Mouse (Mus musculus): ENCODE data around the gene Cryba4.

The Cryba4 gene

DNA sequence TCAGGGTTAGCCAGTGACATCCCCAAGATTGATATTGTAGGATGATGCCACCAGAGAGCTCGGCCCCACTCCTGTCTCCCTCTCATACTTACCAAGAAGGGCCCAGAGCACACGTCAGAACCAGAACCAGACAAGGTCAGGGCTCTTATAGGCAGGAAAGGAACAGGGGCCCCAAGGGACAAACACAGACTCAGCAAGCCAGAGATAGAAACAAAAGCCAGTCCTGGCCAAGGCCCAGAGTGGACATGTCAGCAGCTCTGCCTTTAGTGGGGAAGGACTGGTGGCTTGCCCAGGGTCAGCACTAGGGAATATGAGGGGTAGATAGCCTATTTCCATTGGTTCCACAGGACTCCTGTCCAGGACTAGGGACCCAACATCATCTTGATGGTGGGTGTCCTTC lies at the start of gene Cryba4:
Cryba4 (minus strand) TSS at position 119 of the 400 bp plus-strand sequence.
- no peak for DNase-seq (ENCODE audit: low spot score)

DNA sequence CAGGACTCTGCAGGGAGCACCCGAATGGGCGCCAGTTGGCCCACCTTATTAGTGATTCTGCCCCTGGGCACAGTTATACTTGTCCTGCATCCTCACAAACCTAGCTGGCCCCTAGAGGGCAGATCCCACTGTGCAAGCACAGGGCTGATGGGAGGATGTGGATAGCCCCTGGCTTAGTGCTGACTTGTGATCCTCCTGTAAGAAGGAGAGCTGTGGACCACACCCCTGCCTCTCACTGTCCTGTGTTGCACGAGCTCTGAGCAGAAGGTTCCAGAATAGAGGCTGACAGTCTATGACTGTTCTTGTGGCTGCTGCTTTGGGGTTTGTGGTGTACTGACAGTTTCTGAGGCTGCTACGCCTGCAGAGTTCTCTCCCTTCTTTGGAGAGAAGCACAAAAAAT lies 49.4 kb upstream of the Cryba4 start:
- DNase-seq (ENCODE audit: low spot score): no peak

DNA sequence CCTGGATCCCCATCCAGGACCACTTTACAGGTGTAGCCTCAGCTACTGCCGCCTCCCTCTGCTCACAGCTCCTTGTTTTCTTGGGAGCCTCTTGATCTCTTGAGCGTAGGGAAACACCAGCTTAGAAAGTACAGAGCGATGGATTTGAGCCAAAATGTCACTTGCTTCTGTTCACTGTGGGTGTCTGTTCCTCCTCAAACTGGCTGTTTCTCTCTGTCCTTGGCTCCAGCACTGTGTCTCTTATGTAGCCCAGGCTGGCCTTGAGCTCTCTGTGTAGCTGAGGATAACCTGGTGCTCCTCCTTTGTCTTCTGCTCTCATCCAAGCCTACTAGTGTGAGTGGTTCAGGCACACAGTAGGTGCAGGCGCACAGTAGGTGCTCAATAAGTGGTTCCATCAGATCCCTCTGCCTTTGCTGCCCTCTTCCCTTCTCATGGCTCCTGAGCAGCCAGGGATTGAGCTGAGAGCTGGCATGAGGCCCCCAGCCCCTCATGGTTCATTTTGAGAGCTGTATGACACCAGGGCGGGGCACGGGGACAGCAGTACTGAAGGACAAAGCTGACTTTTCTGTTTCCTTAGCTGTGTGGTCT lies 48.5 kb upstream of the Cryba4 start:
- DNase-seq (ENCODE audit: low spot score): no peak

DNA sequence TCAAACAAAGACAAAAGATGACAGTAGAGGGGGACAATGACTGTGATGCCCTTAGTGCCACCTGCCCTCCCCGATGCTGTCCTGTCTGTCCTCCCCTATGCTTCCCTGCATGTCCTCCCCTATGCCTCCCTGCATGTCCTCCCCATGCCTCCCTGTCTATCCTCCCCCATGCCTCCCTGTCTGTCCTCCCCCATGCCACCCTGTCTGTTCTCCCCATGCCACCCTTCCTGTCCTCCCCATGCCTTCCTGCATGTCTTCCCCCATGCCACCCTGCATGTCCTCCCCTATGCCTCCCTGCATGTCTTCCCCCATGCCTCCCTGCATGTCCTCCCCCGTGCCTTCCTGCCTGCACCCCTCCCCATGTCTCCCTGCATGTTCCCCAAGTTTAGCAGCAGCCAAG lies 47.8 kb upstream of the Cryba4 start:
- no peak for DNase-seq (ENCODE audit: low spot score)

- no peak for DNase-seq (ENCODE audit: low spot score)
Measured at GRCm38 (mm10) chr5:112299399-112299798, 47.1 kb upstream of the Cryba4 start.

DNA sequence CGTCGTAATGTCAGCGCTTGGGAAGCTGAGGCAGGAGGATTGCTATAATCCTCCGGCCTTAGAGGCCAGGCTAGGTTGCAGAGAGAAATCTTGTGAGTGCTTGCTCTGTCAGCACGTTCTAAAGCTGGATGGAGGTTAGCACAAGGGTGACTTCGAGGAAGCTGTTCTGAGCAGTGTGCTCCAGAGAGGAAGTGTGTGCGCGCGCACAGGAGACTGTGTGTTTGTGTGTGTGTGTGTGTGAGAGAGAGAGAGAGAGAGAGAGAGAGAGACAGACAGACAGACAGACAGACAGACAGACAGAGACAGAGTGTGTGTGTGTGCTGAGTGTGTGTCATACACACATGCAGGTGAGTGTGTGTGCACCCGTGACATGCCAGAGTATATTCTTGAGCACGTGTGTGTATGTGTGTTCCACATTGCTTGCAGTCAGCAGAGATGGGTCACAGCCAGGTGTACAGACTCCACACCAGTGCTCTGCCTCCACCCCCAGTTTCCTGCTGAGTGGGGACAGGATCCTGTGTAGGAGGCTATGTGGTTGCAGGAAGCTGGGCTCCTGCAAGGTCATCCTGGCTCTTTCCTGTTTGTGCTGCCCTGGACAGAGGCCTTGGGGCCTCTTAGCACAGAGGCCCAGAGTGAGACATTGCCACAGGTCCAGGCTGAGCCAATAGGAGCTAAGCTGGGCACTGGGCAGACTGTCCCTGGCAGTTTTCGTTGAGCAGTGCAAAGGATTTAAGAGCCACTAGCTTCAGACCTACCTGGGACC lies 46.1 kb upstream of the Cryba4 start:
- DNase-seq (ENCODE audit: low spot score): no peak

DNA sequence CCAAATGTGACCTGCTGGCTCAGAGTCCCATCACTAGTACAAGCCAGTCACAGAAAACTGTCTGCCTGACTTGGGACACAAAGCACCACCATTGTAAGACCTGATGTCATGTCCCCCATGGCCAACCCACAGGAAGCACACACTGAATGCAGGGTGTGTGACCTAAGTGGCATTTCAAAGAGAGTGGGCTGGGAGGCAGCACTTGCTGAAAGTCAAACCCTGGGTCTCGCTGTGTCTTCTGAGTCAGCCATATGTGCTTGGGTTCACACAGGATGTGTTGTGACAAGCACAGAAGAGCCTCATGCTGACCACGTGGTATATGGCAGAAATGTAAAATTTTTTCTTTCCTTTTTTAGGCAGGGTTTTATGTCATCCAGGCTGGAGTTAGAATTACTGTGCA lies 44.9 kb upstream of the Cryba4 start:
- no peak for DNase-seq (ENCODE audit: low spot score)

DNA sequence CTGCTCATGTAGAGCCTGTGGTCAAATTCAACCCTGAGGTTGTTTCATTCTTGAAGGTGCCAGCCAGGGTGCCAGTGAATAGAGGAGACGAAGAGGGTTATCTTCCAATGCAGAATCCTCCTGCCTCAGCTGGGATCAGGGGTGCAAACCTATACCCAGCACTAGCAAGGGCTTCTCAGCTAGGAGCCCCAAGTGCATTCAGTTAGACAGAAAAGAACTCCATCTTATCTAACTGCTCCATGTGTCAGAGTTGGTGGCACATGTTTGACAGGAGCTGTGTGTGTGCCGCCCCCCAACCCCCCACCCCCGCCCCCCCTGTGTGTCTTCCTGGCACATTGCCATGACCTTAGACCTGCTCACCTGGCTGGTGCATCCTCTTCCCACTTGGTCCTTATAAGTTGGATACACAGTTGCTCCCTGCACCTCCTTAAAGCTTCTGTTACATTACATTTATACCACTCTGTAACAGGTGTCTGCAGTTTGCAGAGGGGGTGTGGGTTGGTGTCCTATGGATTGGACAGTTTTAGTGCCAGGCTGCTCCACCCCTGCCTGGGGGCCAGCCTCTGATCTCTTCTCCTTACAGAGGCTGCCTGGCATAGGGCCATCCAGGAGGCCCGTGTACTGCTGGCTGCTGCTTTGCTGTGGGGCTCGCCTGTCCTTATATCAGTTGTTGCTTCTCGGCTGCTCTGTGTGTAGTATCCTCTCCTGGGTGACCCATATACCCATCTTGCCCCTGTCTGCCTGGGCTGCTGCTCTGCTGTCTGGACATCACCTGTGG lies 44.3 kb upstream of the Cryba4 start:
- no peak for DNase-seq (ENCODE audit: low spot score)

DNA sequence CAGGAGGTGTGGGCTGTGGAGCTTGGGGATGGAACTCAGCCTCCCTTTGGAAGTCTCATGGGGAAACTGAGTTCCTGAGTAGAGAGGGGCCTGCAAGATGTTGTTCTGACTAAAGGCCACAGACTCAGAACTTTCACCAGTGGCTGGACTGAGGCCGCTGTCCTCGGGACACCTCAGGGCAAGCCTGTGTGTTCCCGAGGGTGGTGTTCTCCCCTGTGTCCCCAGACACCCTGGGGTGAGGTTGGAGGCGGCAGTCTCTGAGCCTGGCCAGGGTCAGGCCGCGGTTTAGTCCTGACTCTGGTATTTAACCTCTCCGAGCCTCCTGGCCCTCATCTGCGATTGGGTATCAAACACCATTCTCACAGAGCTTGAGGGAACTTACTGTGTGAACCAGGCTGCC lies 43.2 kb upstream of the Cryba4 start:
- DNase-seq (ENCODE audit: low spot score): no peak

- no peak for DNase-seq (ENCODE audit: low spot score)
Measured at GRCm38 (mm10) chr5:112295162-112295561, 42.8 kb upstream of the Cryba4 start.

- no peak for DNase-seq (ENCODE audit: low spot score)
Measured at GRCm38 (mm10) chr5:112294696-112295095, 42.4 kb upstream of the Cryba4 start.

- DNase-seq (ENCODE audit: low spot score): no peak
Measured at GRCm38 (mm10) chr5:112293800-112294199, 41.5 kb upstream of the Cryba4 start.

- DNase-seq (ENCODE audit: low spot score): no peak
Measured at GRCm38 (mm10) chr5:112292343-112292980, 40.1 kb upstream of the Cryba4 start.

DNA sequence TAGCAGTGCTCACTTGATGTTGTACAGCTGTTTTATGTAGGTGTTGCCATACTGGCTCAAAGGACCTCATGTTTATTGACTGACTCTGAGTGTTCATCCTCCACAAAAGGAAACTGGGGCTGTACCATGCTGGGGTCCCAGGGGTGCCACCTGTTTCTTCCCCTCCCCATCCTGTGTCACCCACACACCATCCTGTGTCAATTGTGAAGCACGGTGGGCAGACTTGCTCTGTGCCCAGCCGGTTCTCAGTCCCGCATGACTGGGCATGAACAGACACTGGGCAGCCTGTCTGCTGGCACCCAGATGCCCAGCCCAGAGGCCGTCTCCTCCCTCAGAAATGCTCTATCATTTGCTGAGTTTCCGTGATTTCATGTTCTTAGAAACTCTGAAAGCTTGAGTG lies 39.5 kb upstream of the Cryba4 start:
- no peak for DNase-seq (ENCODE audit: low spot score)

DNA sequence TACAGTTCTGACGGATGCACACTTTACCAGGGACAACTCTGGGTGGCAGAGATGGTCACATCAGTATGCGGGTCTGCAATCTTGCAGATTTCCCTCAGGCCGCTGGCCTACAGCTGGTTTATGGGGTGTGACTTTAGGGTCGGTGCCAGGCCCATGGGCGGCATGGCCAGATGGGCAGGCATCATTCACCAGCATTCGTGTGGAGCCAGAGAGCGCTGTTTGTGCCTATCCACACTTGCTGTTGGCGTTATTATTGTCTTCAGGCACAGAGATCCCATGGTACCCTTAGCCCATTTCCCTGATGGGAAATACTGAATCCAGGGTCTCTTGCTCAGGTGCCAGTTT lies 38.2 kb upstream of the Cryba4 start:
- no peak for DNase-seq (ENCODE audit: low spot score)

DNA sequence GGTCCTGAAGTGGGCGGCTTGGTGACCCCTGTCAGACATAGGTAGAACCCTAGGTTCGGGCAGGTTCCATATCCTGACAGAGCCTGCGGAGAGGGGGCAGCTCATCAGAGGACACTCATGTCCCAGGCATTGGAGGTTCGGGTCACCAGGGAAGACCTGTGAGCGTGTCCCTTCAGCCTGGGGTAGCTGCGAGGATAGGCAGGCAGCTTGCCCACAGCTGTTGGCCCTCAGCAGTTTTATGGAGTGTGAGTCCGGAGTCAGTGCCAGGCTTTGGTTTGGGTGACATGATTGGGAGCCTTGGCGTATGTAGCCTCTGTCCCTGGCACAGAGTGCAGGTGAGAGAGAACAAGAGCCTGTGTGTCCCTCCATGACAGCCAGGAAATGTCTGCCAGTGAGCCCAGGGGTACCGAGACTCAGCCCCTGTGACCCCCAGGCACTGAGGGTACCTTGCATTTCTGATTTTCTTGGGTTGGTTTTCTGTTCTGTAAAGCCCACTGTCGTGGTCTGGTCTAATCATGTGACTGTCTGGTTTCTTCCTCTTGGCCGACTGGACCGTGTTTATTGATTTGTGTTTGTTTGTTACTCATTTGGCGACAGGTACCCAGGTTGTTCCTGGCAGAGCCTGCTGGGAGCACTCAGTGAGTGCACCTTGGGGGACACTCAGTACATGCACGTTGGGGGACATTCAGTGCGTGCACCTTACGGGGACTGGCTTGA lies 37.7 kb upstream of the Cryba4 start:
- no peak for DNase-seq (ENCODE audit: low spot score)

GRCm38 (mm10) chr5:112289236-112289635 lies 36.9 kb upstream of the Cryba4 start:
- no peak for DNase-seq (ENCODE audit: low spot score)

- no peak for DNase-seq (ENCODE audit: low spot score)
Measured at GRCm38 (mm10) chr5:112288193-112289141, 36.1 kb upstream of the Cryba4 start.

- DNase-seq (ENCODE audit: low spot score): no peak
Measured at GRCm38 (mm10) chr5:112287652-112288051, 35.3 kb upstream of the Cryba4 start.

GRCm38 (mm10) chr5:112286984-112287641 lies 34.8 kb upstream of the Cryba4 start:
- DNase-seq (ENCODE audit: low spot score): no peak
